Mouse (Mus musculus) fat pad, adult 2 months (tissue): ENCODE measurements around the gene Gm5169.
"Not testable (repeated sequence)": the region's sequence is repeated elsewhere in the genome, so short reads cannot be mapped to it uniquely, and the experiment has no call there.

Experiments used
- DNase-seq: peaks from one replicate; pipeline ENCODE4 v3.0.0-alpha.2; 2011; ENCODE audit warnings: low read depth, low spot score; ENCODE audit errors: extremely low read depth

Gene Gm5169

DNA sequence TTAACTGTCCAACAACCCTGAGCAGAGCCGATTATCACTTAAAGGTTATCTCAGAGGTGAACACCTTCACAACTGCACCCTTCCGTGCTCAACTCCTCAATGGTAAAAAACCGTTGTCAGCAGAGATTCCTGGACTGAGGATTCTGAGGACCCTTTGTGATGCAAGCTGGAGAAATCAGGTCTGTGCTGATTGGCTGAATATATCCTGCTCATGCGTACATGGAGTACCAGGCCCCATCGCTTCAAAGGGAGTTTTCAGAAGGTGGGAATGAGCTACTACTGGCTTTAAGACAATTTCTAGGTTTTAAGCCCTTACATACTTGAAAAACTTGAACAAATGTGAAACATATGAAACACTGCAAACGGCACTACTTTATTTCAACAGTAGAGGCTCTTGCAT is at the start of gene Gm5169:
Gene Gm5169 (minus strand): TSS at position 101 of the 400 bp plus-strand sequence.
- not testable (repeated sequence) for DNase-seq

DNA sequence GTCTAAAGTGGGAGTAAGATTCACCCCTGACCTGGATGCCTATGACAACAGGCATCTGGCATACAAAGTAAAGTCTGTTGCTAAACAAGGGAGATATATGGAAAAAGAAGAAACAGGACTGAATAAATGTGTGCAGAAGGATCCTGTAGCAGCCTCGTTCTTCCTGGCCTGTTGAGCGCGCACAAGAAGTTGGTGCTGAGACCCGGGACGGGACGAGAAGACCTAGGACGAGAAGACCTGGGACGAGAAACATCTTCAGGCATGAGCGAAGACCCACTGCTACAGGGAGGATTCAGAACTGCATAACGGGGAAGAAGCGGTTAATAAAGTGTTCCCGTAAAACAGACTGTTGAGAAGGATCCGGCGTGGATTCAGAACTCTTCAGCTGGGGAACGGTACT is 46.2 kb upstream of the Gm5169 start:
- DNase-seq: not testable (repeated sequence)
